Mouse (Mus musculus): ENCODE results near the gene Nlgn1. TPM values are rescaled to one million over a fixed set of nuclear protein-coding genes. Genes with fewer than 3 reads are reported as not detected.

Nlgn1 gene
- polyA plus RNA-seq, 1 experiment from 2014 or later, result 29.9 TPM

DNA sequence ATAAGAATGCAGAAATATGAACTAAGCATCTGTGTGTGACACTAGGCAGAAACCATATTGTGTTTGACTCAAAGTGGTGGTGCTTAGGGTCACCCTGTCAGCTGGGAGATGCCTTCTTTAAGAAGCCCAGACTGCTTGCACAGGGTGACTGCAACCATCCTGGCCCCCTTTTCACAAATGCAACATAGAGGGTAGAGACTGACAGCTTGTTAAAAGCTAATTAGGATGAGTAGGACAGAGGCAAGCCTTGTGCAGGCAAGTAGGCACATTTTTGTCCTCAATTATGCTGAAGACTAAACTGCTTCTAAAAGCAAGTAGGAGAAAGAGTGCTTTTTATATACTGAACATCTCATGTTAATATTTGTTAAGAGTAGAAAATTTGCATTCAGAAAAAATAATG is 558.8 kb downstream of the Nlgn1 start:
- Histone ChIP-seq H3K4me1 (no peaks in the 10 kb centered on the region), H3K9me3 (replicated peaks) (no peaks in the 10 kb centered on the region), H3K27me3 (replicated peaks) (no peaks in the 10 kb centered on the region; the same call in 1 of the 2 replicates), H3K27ac (replicated peaks) (no peak overlapping the region), H3K4me3 (replicated peaks) (no peak overlapping the region), H3K4me2 (no peak overlapping the region), H3K36me3 (no peaks in the 10 kb centered on the region), H3K9ac (replicated peaks) (no peak overlapping the region)
- ATAC-seq (ENCODE audit: low FRiP score), result no peak

DNA sequence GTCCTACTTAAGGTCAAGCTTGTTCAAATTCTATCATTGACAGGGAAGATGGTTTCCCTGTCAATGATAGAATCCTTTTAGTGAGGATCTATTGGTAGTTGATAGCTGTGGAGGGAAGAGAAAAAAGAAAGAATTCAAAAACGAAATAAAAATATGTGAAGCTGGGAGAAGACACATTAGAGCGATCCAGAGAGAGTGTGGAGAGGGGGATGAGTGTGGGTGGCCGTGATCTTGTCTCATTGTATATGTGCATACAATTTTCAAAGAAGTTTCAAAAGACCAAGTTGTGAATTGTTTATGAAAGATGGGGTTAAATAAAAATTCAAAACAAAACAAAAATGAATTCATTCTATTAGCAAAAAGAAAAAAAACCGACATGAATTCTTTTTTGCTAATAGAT is 568.6 kb downstream of the Nlgn1 start:
- H3K4me3 ChIP-seq (replicated peaks), result no peak overlapping the region
- H3K27ac ChIP-seq (replicated peaks), result no peak overlapping the region
- no peaks in the 10 kb centered on the region for H3K4me1 ChIP-seq
- H3K36me3 ChIP-seq, result no peaks in the 10 kb centered on the region
- no peak for ATAC-seq (ENCODE audit: low FRiP score)
- 87% methylated on average over 4 of the region's 4 CpGs for WGBS
- H3K27me3 ChIP-seq (replicated peaks), result no peaks in the 10 kb centered on the region
- H3K4me2 ChIP-seq, result no peak overlapping the region
- H3K9me3 ChIP-seq (replicated peaks), result no peaks in the 10 kb centered on the region
- H3K9ac ChIP-seq (replicated peaks), result no peak overlapping the region

DNA sequence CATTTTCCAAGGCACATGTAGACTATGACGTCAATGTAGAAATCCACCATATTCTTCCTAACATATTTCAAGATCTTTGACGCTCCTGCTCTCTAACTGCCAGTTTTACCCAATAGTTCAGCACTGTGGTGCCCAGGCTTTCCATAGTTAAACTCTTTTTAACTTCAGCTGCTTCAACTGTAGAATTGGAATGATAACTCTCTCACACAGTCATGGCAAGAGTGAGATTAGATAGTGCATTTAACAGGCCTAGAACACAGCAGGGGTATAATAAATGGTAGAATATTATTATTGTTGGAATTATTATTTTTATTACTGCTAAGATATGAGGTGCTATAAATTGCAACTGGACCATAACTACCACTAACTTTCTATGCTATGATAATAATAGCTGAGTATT is 574.4 kb downstream of the Nlgn1 start:
- Histone ChIP-seq H3K36me3 (no peaks in the 10 kb centered on the region), H3K27me3 (replicated peaks) (no peaks in the 10 kb centered on the region), H3K4me1 (no peaks in the 10 kb centered on the region), H3K9me3 (replicated peaks) (no peaks in the 10 kb centered on the region), H3K9ac (replicated peaks) (no peak overlapping the region), H3K27ac (replicated peaks) (no peak overlapping the region), H3K4me2 (no peak overlapping the region), H3K4me3 (replicated peaks) (no peak overlapping the region)
- no peak for ATAC-seq (ENCODE audit: low FRiP score)
- WGBS, result 92% methylated on average over 2 of the region's 2 CpGs

DNA sequence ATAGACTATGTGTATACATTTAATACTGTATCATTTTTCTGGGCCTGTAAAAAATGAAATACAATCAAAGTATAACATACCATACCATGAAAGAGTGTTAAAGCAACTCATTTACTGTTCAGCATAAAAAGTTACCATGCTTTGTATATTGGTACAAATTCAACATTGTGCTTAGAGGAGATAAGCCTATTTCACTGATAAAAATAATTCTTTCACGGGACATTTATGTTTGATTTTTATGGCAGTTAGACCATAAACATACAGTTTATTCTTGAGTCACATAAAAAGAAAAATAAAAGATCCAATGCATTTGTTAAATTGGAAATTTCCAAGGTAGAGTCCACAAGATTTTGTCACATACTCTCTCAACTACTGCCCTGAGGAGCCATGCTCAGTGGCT is 608.1 kb downstream of the Nlgn1 start:
- no peaks in the 10 kb centered on the region for H3K9me3 ChIP-seq (replicated peaks)
- no peak overlapping the region for H3K4me3 ChIP-seq (replicated peaks)
- no peak for ATAC-seq (ENCODE audit: low FRiP score)
- 84% methylated on average over 1 of the region's 1 CpGs for WGBS
- no peaks in the 10 kb centered on the region for H3K4me1 ChIP-seq
- H3K4me2 ChIP-seq, result no peak overlapping the region
- no peak overlapping the region for H3K27ac ChIP-seq (replicated peaks)
- H3K36me3 ChIP-seq, result no peaks in the 10 kb centered on the region
- no peaks in the 10 kb centered on the region for H3K27me3 ChIP-seq (replicated peaks)
- H3K9ac ChIP-seq (replicated peaks), result no peak overlapping the region

DNA sequence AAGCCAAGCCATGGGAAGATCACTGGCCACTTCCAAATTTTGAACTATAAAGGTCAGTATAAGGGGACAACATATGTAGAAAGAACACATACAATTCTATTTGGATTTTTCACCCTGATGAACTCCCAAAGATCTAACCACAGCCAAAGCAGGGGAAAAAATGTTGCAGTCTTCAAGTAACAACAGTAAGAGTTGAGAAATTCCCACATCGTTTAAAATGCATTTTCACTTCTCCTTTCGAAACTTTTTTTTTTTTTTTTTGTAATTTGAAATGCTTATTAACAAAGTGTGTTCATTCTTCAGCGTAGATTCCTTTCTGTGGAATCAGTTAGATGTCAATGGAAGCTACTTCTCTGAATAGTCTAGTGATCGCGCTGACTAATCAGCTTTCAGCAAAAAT is 610.8 kb downstream of the Nlgn1 start:
- Histone ChIP-seq H3K4me1 (no peaks in the 10 kb centered on the region), H3K36me3 (no peaks in the 10 kb centered on the region), H3K27me3 (replicated peaks) (no peaks in the 10 kb centered on the region), H3K9me3 (replicated peaks) (no peaks in the 10 kb centered on the region), H3K27ac (replicated peaks) (no peak overlapping the region), H3K4me3 (replicated peaks) (no peak overlapping the region), H3K4me2 (no peak overlapping the region), H3K9ac (replicated peaks) (no peak overlapping the region)
- ATAC-seq (ENCODE audit: low FRiP score), result no peak
- WGBS, result 81% methylated on average over 5 of the region's 5 CpGs

DNA sequence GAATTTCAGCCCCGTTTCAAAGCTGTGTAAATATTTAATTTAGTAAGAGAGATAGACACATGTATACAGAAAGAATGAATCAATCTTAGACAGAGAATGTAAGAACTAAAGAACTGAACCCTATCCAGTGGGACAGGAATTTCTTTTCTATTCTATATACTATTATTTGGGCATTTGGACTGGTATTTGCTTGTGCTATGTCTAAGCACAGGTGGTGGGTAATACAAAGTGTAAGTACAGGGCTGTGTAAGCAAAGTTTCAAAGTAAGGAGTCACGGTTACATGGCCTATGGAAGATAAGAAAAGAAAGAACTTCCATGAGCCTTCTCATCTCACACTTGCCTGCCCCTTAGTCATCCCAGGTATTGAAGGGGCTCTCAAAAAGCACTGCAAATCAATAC is 624.9 kb downstream of the Nlgn1 start:
- Histone ChIP-seq H3K36me3 (no peaks in the 10 kb centered on the region), H3K27ac (replicated peaks) (no peak overlapping the region), H3K4me2 (no peak overlapping the region), H3K27me3 (replicated peaks) (no peaks in the 10 kb centered on the region), H3K9ac (replicated peaks) (no peak overlapping the region), H3K4me3 (replicated peaks) (no peak overlapping the region), H3K4me1 (no peaks in the 10 kb centered on the region), H3K9me3 (replicated peaks) (no peaks in the 10 kb centered on the region)
- 88% methylated on average over 2 of the region's 2 CpGs for WGBS
- ATAC-seq (ENCODE audit: low FRiP score), result no peak

DNA sequence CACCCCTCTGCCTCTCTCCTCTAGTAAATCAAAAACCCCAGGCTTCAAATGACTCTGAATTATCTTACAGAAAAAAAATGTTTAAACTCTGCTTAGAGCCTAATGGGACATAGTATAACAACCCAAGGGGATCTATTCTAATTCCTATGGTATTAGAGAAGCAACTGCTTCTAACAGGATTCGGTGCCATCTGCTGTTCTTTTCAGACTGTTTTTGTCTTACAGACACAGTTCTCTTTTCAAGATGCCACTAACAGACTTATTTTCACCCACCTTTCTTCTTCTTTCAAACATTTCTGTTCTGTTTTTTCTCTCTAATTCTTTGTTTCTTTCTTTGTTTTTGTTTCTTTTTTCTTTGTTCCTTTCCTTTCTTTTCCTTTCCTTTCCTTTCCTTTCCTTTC is 635.0 kb downstream of the Nlgn1 start:
- Histone ChIP-seq H3K9ac (replicated peaks) (no peak overlapping the region), H3K36me3 (no peaks in the 10 kb centered on the region), H3K27ac (replicated peaks) (no peak overlapping the region), H3K4me3 (replicated peaks) (no peak overlapping the region), H3K4me1 (no peaks in the 10 kb centered on the region), H3K27me3 (replicated peaks) (no peaks in the 10 kb centered on the region), H3K9me3 (replicated peaks) (no peaks in the 10 kb centered on the region), H3K4me2 (no peak overlapping the region)
- ATAC-seq (ENCODE audit: low FRiP score), result no peak
- WGBS, result 59% methylated on average over 1 of the region's 1 CpGs

DNA sequence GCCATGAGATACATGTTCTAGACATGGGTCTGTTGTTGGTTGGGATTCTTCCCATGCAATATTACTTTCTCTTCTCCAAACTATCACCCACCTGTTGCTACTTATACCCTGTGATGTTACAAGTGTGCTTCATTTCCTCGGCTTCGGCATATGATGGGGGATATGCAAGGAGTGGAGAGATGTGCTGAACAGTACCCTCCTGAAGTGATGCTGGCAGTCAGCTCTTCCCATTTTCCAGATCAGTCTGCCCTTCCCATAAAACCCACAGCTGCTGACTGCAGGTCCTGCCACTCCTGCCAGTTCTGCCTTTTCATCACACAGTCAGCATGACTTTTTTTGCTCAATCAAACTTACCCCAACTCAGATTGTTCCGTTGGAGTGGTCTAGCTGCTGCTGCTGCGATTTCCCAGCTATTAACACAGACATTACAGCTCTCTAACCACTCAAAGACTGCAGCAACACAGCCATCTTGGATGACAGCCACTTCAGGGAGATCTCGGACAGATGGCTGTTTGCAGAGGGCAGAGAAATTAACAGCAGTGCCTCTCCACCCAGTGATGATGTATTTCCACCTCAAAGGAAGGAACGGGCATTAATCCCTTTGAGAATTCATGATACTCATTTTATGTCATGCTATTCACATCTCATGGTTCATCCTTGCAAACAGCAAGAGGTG is 643.3 kb downstream of the Nlgn1 start:
- H3K9me3 ChIP-seq (replicated peaks), result no peaks in the 10 kb centered on the region
- WGBS, result 65% methylated on average over 6 of the region's 6 CpGs
- no peaks in the 10 kb centered on the region for H3K27me3 ChIP-seq (replicated peaks)
- H3K4me2 ChIP-seq, result no peak overlapping the region
- no peak overlapping the region for H3K27ac ChIP-seq (replicated peaks)
- no peak for ATAC-seq (ENCODE audit: low FRiP score)
- no peak overlapping the region for H3K4me3 ChIP-seq (replicated peaks)
- H3K36me3 ChIP-seq, result no peaks in the 10 kb centered on the region
- H3K4me1 ChIP-seq, result no peaks in the 10 kb centered on the region
- H3K9ac ChIP-seq (replicated peaks), result no peak overlapping the region

DNA sequence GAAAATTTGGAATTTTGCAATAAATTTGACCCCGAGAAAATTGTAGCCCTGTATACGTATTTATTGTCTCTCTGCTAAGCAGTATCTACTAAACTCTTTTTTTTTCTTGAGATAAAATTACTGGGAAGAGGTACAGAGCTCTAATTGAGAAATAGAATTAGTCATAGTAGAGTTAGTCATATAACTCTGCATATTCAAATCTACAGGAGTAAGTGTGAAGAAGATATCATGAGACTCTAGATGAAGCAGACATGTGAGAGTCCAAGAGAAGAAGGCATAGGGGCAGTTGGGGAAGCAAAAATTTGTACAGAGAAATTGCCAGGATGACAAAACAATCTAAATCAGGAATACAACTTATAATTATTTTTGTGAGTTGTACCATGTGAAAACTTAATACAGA is 648.6 kb downstream of the Nlgn1 start:
- H3K36me3 ChIP-seq, result no peaks in the 10 kb centered on the region
- H3K4me2 ChIP-seq, result no peak overlapping the region
- H3K27ac ChIP-seq (replicated peaks), result no peak overlapping the region
- H3K9ac ChIP-seq (replicated peaks), result no peak overlapping the region
- WGBS, result 95% methylated on average over 2 of the region's 2 CpGs
- no peaks in the 10 kb centered on the region for H3K4me1 ChIP-seq
- H3K9me3 ChIP-seq (replicated peaks), result no peaks in the 10 kb centered on the region
- no peak for ATAC-seq (ENCODE audit: low FRiP score)
- no peak overlapping the region for H3K4me3 ChIP-seq (replicated peaks)
- H3K27me3 ChIP-seq (replicated peaks), result no peaks in the 10 kb centered on the region

DNA sequence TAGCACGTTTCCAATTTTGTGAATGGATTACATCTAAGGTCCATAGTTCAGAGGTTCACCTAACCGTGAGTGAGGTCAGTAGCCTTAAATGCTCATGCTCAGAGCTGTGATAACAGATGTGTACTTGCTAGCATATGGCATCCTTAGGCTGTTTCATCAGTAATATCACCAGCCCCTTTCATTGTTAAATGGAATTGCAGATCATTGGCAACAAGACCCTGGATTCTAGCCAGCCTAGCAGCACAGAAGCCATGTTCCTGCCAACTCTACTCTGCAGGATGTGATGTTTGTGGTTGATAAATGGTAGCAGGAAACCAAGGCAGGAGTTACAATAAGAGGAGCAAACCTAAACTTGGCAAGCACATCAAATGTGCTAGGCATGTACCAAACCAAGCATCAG is 652.9 kb downstream of the Nlgn1 start:
- Histone ChIP-seq H3K36me3 (no peaks in the 10 kb centered on the region), H3K27ac (replicated peaks) (0 out of 2 replicates have a peak overlapping the region, but pooled peaks have one; percentile 5), H3K4me3 (replicated peaks) (no peak overlapping the region), H3K4me2 (no peak overlapping the region), H3K9ac (replicated peaks) (no peak overlapping the region), H3K27me3 (replicated peaks) (no peaks in the 10 kb centered on the region), H3K4me1 (no peaks in the 10 kb centered on the region), H3K9me3 (replicated peaks) (no peaks in the 10 kb centered on the region)
- no peak; the same call in 1 of the 2 replicates for ATAC-seq (ENCODE audit: low FRiP score)
- 69% methylated on average over 2 of the region's 2 CpGs for WGBS

DNA sequence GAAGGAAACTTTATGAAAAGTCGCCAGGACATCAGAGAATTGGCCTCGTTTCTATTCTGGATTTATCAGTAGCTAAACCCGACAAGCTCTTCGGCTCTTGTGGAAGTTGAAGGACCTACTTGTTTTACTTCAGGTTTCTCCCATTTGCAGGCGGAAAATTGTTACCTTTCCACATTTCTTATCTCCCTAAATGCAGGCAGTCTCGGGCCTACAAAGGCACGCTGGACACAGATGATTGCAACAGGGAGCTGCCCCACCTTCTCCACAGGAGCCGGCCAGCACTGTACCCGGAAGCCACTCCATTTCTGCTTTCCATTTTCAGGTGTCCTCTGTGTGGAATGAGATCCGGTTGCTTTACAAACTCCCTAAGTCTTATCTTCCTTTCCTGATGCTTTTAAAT is 656.4 kb downstream of the Nlgn1 start:
- Histone ChIP-seq H3K27ac (replicated peaks) (no peak overlapping the region), H3K4me1 (peaks cover 5% of the 10 kb centered on the region; the same call in 1 of the 2 replicates), H3K27me3 (replicated peaks) (no peaks in the 10 kb centered on the region), H3K9me3 (replicated peaks) (no peaks in the 10 kb centered on the region), H3K4me2 (no peak overlapping the region), H3K9ac (replicated peaks) (no peak overlapping the region), H3K4me3 (replicated peaks) (no peak overlapping the region), H3K36me3 (no peaks in the 10 kb centered on the region)
- WGBS, result 87% methylated on average over 10 of the region's 10 CpGs
- no peak for ATAC-seq (ENCODE audit: low FRiP score)

DNA sequence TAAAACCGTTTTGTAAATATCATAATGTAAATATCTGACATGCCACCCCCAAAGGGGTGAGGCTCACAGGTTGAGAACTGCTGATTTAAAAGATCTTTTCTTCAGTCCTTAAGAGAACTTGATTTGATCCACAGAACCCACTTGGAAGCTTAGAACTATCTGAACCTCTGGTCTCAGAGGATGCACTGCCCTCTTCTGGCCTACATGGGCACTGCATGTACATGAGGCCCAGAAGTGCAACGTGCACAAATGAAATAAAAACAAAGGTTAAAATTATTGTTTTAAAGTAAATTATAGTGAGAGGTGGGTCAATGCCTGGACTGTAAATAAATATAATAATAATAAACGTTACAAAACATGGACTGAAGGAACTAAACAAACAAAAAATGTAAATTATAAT is 657.2 kb downstream of the Nlgn1 start:
- no peak overlapping the region for H3K27ac ChIP-seq (replicated peaks)
- no peak overlapping the region for H3K4me3 ChIP-seq (replicated peaks)
- H3K9ac ChIP-seq (replicated peaks), result no peak overlapping the region
- peaks cover 5% of the 10 kb centered on the region; the same call in 1 of the 2 replicates for H3K4me1 ChIP-seq
- no peaks in the 10 kb centered on the region for H3K9me3 ChIP-seq (replicated peaks)
- 60% methylated on average over 3 of the region's 3 CpGs for WGBS
- H3K27me3 ChIP-seq (replicated peaks), result no peaks in the 10 kb centered on the region
- H3K4me2 ChIP-seq, result no peak overlapping the region
- no peak for ATAC-seq (ENCODE audit: low FRiP score)
- no peaks in the 10 kb centered on the region for H3K36me3 ChIP-seq

DNA sequence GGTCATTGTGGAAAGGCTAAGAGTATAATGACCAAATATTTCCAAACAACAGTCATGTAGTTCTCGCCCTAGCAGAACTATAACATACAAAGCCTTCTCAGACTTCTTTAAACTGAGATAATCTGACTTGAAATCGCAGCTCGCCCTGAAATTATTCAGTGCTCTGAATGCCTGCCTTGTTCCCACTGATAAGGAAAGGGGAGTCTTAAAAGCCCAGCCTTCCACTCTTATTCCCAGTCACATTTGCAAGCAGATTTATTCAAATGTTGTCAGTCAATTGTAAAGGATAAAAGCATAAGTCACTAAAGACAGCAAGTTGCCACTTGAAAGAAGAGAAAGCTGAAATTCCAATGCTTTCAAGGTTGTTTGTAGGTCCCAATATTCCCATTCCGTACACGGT is 658.9 kb downstream of the Nlgn1 start:
- Histone ChIP-seq H3K4me2 (no peak overlapping the region), H3K4me1 (peaks cover 5% of the 10 kb centered on the region; the same call in 1 of the 2 replicates), H3K9me3 (replicated peaks) (no peaks in the 10 kb centered on the region), H3K4me3 (replicated peaks) (no peak overlapping the region), H3K27me3 (replicated peaks) (no peaks in the 10 kb centered on the region), H3K36me3 (no peaks in the 10 kb centered on the region), H3K9ac (replicated peaks) (no peak overlapping the region), H3K27ac (replicated peaks) (no peak overlapping the region)
- ATAC-seq (ENCODE audit: low FRiP score), result no peak
- 38% methylated on average over 5 of the region's 5 CpGs for WGBS

Measured in neural tube, embryonic 15.5 days (tissue).